Comparison of ENCODE assay signal across 19 mouse cellular contexts in genomic region chr1:177410769-177411348, GRCm38 (mm10). TPM values are rescaled to one million over a fixed set of nuclear protein-coding genes. Genes with fewer than 3 reads are reported as not detected.
DNase-seq lines count a peak whose midpoint lies in the region; ATAC-seq lines count a peak whose summit lies in the region.
"Had no signal": no experiment of that assay in that cellular context is flagged by ENCODE, and none has a peak within 500 bp of the region (broad histone marks: within the 10 kb centered on the region; RNA-seq: fewer than 3 reads in every experiment).

No protein-coding gene starts in this region.

- H3K27me3 ChIP-seq in hindbrain, embryonic 10.5 days (ENCODE audit: insufficient read depth, poor library complexity, severe bottlenecking): no peaks in the 10 kb centered on the region
- no peaks in the 10 kb centered on the region for H3K27me3 ChIP-seq in hindbrain, embryonic 11.5 days (ENCODE audit: control insufficient read depth, insufficient read depth, low read length)
- H3K27me3 ChIP-seq in hindbrain, embryonic 12.5 days: no peaks in the 10 kb centered on the region
- no peaks in the 10 kb centered on the region for H3K27me3 ChIP-seq in midbrain, embryonic 13.5 days
- H3K27me3 ChIP-seq: lung, embryonic 15.5 days; stomach, embryonic 15.5 days had no signal

- intact Hi-C loops in left cerebral cortex, postnatal 14 days (cut with DNase I): no loop called here

- H3K4me3 ChIP-seq in hindbrain, embryonic 10.5 days: no peak overlapping the region
- H3K4me3 ChIP-seq in hindbrain, embryonic 11.5 days (ENCODE audit: low read depth, low read length): no peak overlapping the region
- no peak overlapping the region for H3K4me3 ChIP-seq in hindbrain, embryonic 12.5 days
- no peak overlapping the region for H3K4me3 ChIP-seq in midbrain, embryonic 13.5 days (replicated peaks)
- H3K4me3 ChIP-seq: lung, embryonic 15.5 days; megakaryocyte, embryonic 14.5 days; stomach, embryonic 15.5 days had no signal

- H3K9me3 ChIP-seq in hindbrain, embryonic 10.5 days: no peaks in the 10 kb centered on the region
- no peaks in the 10 kb centered on the region for H3K9me3 ChIP-seq in hindbrain, embryonic 11.5 days (ENCODE audit: control insufficient read depth, low read length)
- no peaks in the 10 kb centered on the region for H3K9me3 ChIP-seq in hindbrain, embryonic 12.5 days (replicated peaks)
- no peaks in the 10 kb centered on the region for H3K9me3 ChIP-seq in midbrain, embryonic 13.5 days
- H3K9me3 ChIP-seq: lung, embryonic 15.5 days; megakaryocyte, embryonic 14.5 days; stomach, embryonic 15.5 days had no signal

- DNase-seq in hindbrain, embryonic 10.5 days (ENCODE audit: low spot score): no peak
- DNase-seq in hindbrain, embryonic 11.5 days (ENCODE audit: low spot score): no peak
- no peak for DNase-seq in spleen, adult 18-20 months
- no peak for DNase-seq in kidney, postnatal 25 days
- DNase-seq in left cerebral cortex, postnatal 14 days (ENCODE audit: low spot score in 2 of 2): no peak
- no peak for DNase-seq in ovary, postnatal 36 days (ENCODE audit: low spot score)
- DNase-seq: cerebellum, adult 2 months; heart, postnatal 4 days; kidney, adult 2 months; kidney, postnatal 36 days; left cerebral cortex, postnatal 4 days; right cerebral cortex, adult 18-20 months had no signal

- H3K36me3 ChIP-seq in hindbrain, embryonic 10.5 days: no peaks in the 10 kb centered on the region
- H3K36me3 ChIP-seq in hindbrain, embryonic 11.5 days (ENCODE audit: control insufficient read depth, insufficient read depth, low read length): no peaks in the 10 kb centered on the region
- no peaks in the 10 kb centered on the region for H3K36me3 ChIP-seq in hindbrain, embryonic 12.5 days
- no peaks in the 10 kb centered on the region for H3K36me3 ChIP-seq in midbrain, embryonic 13.5 days
- H3K36me3 ChIP-seq: lung, embryonic 15.5 days; stomach, embryonic 15.5 days had no signal

- H3K4me1 ChIP-seq in hindbrain, embryonic 10.5 days (replicated peaks): peaks cover 33% of the 10 kb centered on the region
- no peaks in the 10 kb centered on the region for H3K4me1 ChIP-seq in hindbrain, embryonic 11.5 days (replicated peaks; ENCODE audit: control insufficient read depth, insufficient read depth, low read length)
- H3K4me1 ChIP-seq in hindbrain, embryonic 12.5 days: peaks cover 21% of the 10 kb centered on the region
- peaks cover 24% of the 10 kb centered on the region for H3K4me1 ChIP-seq in midbrain, embryonic 13.5 days (replicated peaks)
- H3K4me1 ChIP-seq: lung, embryonic 15.5 days; stomach, embryonic 15.5 days had no signal

- no peak overlapping the region for H3K4me2 ChIP-seq in hindbrain, embryonic 11.5 days (replicated peaks; ENCODE audit: low read depth, low read length)
- H3K4me2 ChIP-seq in hindbrain, embryonic 12.5 days (replicated peaks): peak overlapping the region; percentile 29
- H3K4me2 ChIP-seq in midbrain, embryonic 13.5 days (replicated peaks): peak overlapping the region; percentile 26
- H3K4me2 ChIP-seq: heart, embryonic 11.5 days; liver, embryonic 11.5 days; lung, embryonic 15.5 days; stomach, embryonic 15.5 days had no signal

- H3K27ac ChIP-seq in hindbrain, embryonic 10.5 days: peak overlapping the region; percentile 70
- no peak overlapping the region for H3K27ac ChIP-seq in hindbrain, embryonic 11.5 days (ENCODE audit: low read depth, low read length)
- H3K27ac ChIP-seq in hindbrain, embryonic 12.5 days: 0 out of 2 replicates have a peak overlapping the region, but pooled peaks have one; percentile 13
- H3K27ac ChIP-seq in midbrain, embryonic 13.5 days: 0 out of 2 replicates have a peak overlapping the region, but pooled peaks have one; percentile 1
- H3K27ac ChIP-seq: lung, embryonic 15.5 days; stomach, embryonic 15.5 days had no signal

- WGBS in hindbrain, embryonic 10.5 days: 79% methylated on average over 7 of the region's 7 CpGs
- 80% methylated on average over 7 of the region's 7 CpGs for WGBS in hindbrain, embryonic 11.5 days
- WGBS in hindbrain, embryonic 12.5 days: 78% methylated on average over 7 of the region's 7 CpGs
- WGBS in midbrain, embryonic 13.5 days: 59% methylated on average over 7 of the region's 7 CpGs

- ATAC-seq in hindbrain, embryonic 11.5 days (ENCODE audit: low FRiP score): no peak
- no peak for ATAC-seq in hindbrain, embryonic 12.5 days (ENCODE audit: low FRiP score)
- no peak for ATAC-seq in midbrain, embryonic 13.5 days

- no peak overlapping the region for H3K9ac ChIP-seq in hindbrain, embryonic 11.5 days (ENCODE audit: low read depth, low read length)
- H3K9ac ChIP-seq in hindbrain, embryonic 12.5 days: no peak overlapping the region
- no peak overlapping the region for H3K9ac ChIP-seq in midbrain, embryonic 13.5 days (replicated peaks)
- H3K9ac ChIP-seq: lung, embryonic 15.5 days; stomach, embryonic 15.5 days had no signal

RNA-seq across cellular contexts. Expression of gene Zbtb18, which starts 31.3 kb away (rescaled TPM):
- polyA plus RNA-seq in hindbrain, embryonic 10.5 days (2016; fragmentation: Nextera tagmentation; extraction: Ambion mirVana): 7.8 and 8.4 TPM in 2 replicates
- 9.4 and 20.0 TPM in 2 replicates for polyA plus RNA-seq in hindbrain, embryonic 11.5 days (2014; fragmentation: Nextera tagmentation; extraction: Ambion mirVana)
- polyA plus RNA-seq in hindbrain, embryonic 12.5 days (2016; fragmentation: Nextera tagmentation; extraction: Ambion mirVana): 10.0 and 10.8 TPM in 2 replicates
- polyA plus RNA-seq in midbrain, embryonic 13.5 days (2015; fragmentation: Nextera tagmentation; extraction: Ambion mirVana): 14.0 and 20.6 TPM in 2 replicates
- 100 to 1,000 TPM; 397 to 428 TPM for total RNA-seq in left cerebral cortex, postnatal 14 days (2021)
